Comparison of ENCODE assay signal across 41 mouse cellular contexts in genomic region chr9:50580370-50580769, GRCm38 (mm10). TPM values are rescaled to one million over a fixed set of nuclear protein-coding genes. Genes with fewer than 3 reads are reported as not detected.
"Had no signal": no experiment of that assay in that cellular context is flagged by ENCODE, and none has a peak within 500 bp of the region (broad histone marks: within the 10 kb centered on the region; RNA-seq: fewer than 3 reads in every experiment).

No protein-coding gene starts in this region.

- H3K4me2 ChIP-seq: heart, embryonic 11.5 days; heart, embryonic 13.5 days; heart, embryonic 15.5 days; hindbrain, embryonic 12.5 days; hindbrain, embryonic 14.5 days; kidney, embryonic 15.5 days; limb, embryonic 13.5 days; limb, embryonic 15.5 days; liver, embryonic 12.5 days had no signal

- DNase-seq: gastrocnemius, postnatal 14 days; heart, adult 2 months; heart, postnatal 14 days; heart, postnatal 4 days; kidney, adult 11 months; kidney, adult 2 months; kidney, adult 9 months; kidney, postnatal 14 days; kidney, postnatal 36 days; layer of hippocampus, adult 9-11 months; layer of hippocampus, postnatal 36 days; left cerebral cortex, postnatal 4 days had no signal

- ATAC-seq: hindbrain, postnatal 0 days; intestine, embryonic 16.5 days; liver, embryonic 12.5 days had no signal

- H3K9me3 ChIP-seq: heart, embryonic 13.5 days; heart, embryonic 15.5 days; hindbrain, embryonic 10.5 days; hindbrain, embryonic 12.5 days; kidney, embryonic 15.5 days; limb, embryonic 13.5 days; limb, embryonic 15.5 days; liver, embryonic 12.5 days had no signal

- H3K36me3 ChIP-seq: heart, embryonic 13.5 days; heart, embryonic 15.5 days; hindbrain, embryonic 10.5 days; hindbrain, embryonic 12.5 days; kidney, embryonic 15.5 days; limb, embryonic 13.5 days; limb, embryonic 15.5 days; liver, embryonic 12.5 days had no signal

- H3K27me3 ChIP-seq: heart, embryonic 13.5 days; heart, embryonic 15.5 days; hindbrain, embryonic 12.5 days; kidney, embryonic 15.5 days; limb, embryonic 13.5 days; limb, embryonic 15.5 days; liver, embryonic 12.5 days had no signal

- H3K4me1 ChIP-seq: heart, embryonic 13.5 days; heart, embryonic 15.5 days; hindbrain, embryonic 10.5 days; hindbrain, embryonic 12.5 days; kidney, embryonic 15.5 days; limb, embryonic 13.5 days; limb, embryonic 15.5 days; liver, embryonic 12.5 days had no signal

- H3K9ac ChIP-seq: heart, embryonic 13.5 days; heart, embryonic 15.5 days; hindbrain, embryonic 12.5 days; hindbrain, embryonic 14.5 days; kidney, embryonic 15.5 days; limb, embryonic 13.5 days; limb, embryonic 15.5 days; liver, embryonic 12.5 days; liver, embryonic 14.5 days had no signal

- H3K4me3 ChIP-seq: heart, adult 2 months; heart, embryonic 13.5 days; heart, embryonic 15.5 days; hindbrain, embryonic 10.5 days; hindbrain, embryonic 12.5 days; kidney, embryonic 15.5 days; limb, embryonic 13.5 days; limb, embryonic 15.5 days; liver, embryonic 12.5 days had no signal

- H3K27ac ChIP-seq: heart, adult 2 months; heart, embryonic 13.5 days; heart, embryonic 15.5 days; hindbrain, embryonic 10.5 days; hindbrain, embryonic 12.5 days; hindbrain, embryonic 14.5 days; hindbrain, postnatal 0 days; kidney, embryonic 15.5 days; kidney, postnatal 0 days; limb, embryonic 13.5 days; limb, embryonic 15.5 days; liver, embryonic 12.5 days; liver, embryonic 14.5 days had no signal

RNA-seq across cellular contexts. Expression of gene Tex12, which starts 19.2 kb away (rescaled TPM):
- total RNA-seq: gastrocnemius, adult 18-20 months; gastrocnemius, adult 8-10 months; gastrocnemius, postnatal 14 days; gastrocnemius, postnatal 4 days; granulocyte monocyte progenitor cell, adult 5-6 weeks; heart, adult 2 months; heart, postnatal 14 days; heart, postnatal 4 days; hindbrain, postnatal 0 days; layer of hippocampus, adult 18-20 months; layer of hippocampus, adult 8-10 months; layer of hippocampus, postnatal 14 days; layer of hippocampus, postnatal 36 days; left cerebral cortex, adult 18-20 months; left cerebral cortex, adult 8-10 months; left cerebral cortex, postnatal 10 days; left cerebral cortex, postnatal 25 days; left cerebral cortex, postnatal 4 days had no signal
- polyA plus RNA-seq: heart, adult 2 months; heart, embryonic 11.5 days; heart, embryonic 13.5 days; heart, embryonic 15.5 days; heart, postnatal 0 days; hindbrain, embryonic 12.5 days; hindbrain, embryonic 14.5 days; intestine, embryonic 14.5 days; intestine, embryonic 16.5 days; kidney, adult 2 months; kidney, postnatal 0 days; large intestine, adult 2 months; limb, embryonic 13.5 days; limb, embryonic 15.5 days; liver, embryonic 12.5 days; liver, embryonic 14.5 days; liver, embryonic 16.5 days had no signal

RNA-seq across cellular contexts. Expression of gene Bco2, which starts 25.4 kb away (rescaled TPM):
- polyA plus RNA-seq: heart, embryonic 13.5 days had no signal
